Mouse (Mus musculus) heart, adult 11 months (tissue): ENCODE results near the gene Fgf22.

Experiments used
- DNase-seq: peaks from one replicate; pipeline ENCODE4 v3.0.0; 2022

The Fgf22 gene

DNA sequence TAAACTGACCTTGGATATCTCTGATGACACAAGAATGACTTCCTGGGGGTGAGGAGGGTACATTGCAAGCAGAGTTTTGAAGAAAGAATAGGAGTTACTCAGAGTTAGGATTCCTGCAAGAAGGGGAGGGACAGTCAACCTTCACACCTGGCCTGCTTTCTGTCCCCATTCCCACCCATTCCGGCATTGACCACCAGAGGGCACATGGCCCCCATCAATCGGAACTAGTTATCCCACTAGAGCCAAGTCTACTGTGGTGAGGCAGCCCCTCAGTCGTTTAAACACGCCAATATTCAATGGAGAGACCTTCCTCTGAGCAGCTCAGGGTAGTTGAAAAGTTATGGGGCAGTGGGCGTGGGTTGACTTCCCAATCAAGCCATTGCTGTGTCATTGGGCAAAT, 13.5 kb downstream of the Fgf22 start:
- DNase-seq: peak; percentile 97

DNA sequence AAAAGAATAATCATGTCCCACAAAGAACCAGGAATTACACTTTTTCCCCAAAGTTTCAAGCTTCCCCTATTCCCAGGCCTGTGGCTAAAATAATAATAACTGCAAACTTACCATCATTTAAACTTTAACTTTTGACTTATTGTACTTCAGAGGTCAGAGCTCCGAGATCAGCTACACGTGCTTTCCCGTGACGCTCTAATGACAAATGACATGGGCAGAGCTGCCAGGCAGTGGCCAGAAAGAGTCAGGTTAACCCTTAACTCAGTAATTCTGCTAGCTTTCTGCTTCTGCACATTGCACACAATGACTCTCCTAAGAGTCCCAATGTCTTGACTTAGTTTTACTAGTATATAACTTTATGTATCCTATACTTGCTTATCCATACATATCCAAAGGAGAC, 14.5 kb downstream of the Fgf22 start:
- no peak for DNase-seq

DNA sequence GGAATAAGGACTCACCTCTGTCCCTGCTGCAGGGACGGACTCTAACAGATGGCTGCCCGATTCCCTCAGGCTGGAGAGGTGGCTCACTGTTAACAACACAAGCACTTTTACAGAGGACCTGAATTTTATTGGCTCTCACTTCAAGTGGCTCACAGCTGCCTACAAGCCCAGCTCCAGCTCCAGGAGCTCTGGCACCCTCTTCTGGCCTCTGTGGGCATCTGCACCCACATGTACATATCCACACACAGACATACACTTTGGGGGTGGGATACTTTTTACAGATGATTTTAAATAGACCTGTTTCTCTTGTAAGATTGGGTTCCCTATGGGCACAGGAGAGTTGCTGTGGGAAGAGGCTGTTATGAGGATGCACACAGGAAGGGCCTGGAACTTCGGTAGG, 17.4 kb downstream of the Fgf22 start:
- DNase-seq: no peak

DNA sequence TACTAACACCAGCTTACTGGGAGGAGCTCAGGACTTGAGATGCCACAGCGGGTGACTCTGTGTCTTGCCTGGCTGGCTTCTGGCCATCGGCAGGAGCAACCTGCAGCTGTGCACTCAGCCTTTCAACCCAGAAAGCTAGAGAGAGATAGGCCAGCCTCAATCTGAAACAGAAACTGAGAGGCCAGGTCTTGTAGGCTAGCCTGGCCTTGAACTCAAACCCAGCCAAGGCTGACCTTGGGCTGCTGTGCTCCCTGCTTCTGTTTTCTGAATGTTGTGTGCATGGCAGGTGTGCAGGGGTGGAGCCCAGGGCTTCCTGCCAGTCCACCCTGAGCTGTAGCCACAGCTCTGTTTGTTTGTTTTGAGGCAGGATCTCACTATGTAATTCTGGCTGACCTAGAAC, 18.3 kb downstream of the Fgf22 start:
- no peak for DNase-seq

DNA sequence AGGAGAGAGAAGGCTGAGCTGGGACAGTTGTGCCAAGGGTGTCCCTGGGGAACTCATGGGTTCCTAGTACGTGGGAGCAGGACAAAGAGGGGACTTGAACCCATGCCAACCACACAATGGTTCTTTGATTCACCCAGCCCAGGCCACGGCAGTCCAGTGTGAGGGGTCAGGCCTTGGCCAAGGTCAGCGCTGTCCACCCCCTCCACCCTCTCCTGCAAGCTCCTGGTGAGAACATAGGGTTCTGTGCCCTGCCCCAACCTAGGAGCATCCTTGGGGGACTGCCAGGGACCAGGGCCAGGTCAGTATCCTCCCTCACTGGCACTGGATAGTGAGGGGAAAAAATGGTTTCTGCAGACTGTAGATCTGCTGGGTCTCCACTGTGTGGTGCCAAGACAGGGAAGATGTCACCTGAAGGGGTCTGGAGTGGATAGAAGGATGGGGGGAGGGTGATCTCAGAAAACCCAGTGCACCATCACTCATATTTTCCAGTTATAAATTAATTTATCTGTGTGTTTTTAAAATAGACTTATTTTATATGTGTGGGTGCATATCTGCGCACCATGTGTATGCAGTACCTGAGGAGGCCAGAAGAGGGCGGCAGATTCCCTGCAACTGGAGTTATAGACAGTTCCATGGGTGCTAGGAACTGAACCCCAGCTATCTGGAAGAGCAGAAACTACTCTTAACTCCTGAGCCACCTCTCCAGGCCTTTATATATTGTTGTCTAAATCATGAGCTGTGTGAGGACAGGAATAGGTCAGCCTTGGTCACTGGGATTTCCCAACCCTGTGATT, 19.8 kb downstream of the Fgf22 start:
- no peak for DNase-seq

DNA sequence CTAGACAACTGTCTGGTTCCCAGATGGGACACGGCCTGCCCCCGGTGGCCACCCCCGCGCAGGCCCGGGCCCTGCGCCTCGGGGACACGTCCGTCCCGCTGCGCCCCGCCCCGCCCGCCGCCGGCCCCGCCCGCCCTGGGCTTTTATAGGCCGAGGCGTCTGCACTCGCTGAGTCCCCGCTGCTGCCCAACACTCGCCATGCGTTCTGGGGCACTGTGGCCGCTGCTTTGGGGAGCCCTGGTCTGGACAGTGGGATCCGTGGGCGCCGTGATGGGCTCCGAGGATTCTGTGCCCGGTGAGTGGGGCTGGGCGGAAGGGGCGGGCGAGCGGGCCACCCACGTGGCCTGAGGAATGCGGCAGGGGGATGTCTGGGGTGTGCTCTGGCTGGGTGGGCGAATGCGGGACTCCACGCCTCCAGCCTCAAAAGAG, 22.2 kb downstream of the Fgf22 start, which contains the start of gene Fstl3:
Gene Fstl3, plus strand, starts transcription at position 170 of the 429 bp plus-strand sequence.
- DNase-seq: peak; percentile 96

DNA sequence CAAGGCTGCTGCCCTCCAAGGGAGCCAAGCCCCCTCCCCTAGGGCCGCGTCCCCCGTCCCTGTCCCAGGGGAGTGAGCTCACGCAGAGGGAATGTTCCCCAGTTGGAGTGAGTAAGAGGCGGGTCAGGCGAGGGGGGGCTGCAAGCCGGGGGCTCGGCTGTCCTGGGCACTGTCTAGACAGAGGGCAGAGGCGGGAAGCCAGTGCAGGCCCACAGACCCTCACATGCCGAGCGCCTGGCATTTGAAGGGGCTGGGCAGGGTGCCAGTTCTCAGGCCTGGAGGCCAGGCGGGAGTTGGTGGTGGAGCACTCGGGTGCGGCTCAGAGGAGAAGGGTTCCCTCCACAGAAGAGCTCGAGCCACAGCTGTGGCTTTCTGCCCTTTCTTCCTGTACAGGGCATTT, 23.1 kb downstream of the Fgf22 start:
- DNase-seq: peak; percentile 96

DNA sequence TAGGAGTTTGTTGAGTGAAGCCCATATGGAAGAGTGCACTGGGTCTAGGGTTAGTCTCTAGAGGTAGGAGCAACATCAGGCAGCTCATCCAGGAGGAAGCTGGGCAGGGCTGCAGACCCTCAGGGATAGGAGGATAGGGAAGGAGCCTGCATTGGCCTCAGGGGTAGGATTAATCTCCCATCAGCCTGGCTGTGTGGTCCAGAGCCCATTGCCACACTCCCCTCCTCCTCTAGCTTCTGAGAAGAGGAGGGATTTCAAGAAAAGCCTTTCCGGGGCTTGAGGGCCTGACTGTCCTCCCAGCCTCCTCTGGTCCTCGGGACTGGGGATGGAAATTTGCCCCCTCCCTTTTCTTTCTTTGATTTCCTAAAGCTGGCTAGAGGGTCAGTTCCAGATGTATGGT, 24.3 kb downstream of the Fgf22 start:
- DNase-seq: no peak

DNA sequence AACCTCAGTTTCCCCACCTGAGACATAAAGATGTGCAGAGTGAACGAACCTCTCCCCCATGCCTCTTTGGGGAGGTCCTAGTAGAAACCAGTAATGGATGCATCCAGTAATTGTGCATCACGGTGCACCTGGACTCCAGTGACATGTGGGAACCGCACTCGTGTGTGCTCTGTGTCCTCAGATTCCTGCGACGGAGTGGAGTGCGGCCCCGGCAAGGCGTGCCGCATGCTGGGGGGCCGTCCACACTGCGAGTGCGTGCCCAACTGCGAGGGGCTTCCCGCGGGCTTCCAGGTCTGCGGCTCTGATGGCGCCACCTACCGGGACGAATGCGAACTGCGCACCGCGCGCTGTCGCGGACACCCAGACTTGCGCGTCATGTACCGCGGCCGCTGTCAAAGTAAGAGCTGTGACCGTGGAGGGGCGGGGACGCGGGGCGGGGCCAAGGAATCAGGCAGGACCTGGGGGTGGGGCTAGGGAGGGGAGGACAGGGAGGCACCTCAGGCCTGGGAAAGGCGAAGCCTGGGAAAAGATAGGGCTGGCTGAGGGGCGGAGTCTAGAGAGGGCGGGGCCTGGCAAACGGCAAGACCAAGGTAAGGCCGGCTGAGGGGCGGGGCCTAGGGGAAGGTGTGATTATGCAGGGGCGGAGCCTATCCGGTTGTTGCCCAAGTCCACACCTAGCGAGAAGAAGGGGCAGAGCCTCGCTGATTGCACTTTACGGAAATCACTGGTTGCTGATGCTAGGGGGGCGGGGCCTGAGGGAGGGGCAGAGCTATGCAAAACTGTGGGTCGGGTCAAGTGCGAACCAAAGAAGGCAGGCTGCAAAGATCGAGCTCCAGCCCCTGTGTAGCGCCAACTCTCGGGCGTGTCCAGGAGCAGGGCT, 25.1 kb downstream of the Fgf22 start:
- peak; percentile 99 for DNase-seq

DNA sequence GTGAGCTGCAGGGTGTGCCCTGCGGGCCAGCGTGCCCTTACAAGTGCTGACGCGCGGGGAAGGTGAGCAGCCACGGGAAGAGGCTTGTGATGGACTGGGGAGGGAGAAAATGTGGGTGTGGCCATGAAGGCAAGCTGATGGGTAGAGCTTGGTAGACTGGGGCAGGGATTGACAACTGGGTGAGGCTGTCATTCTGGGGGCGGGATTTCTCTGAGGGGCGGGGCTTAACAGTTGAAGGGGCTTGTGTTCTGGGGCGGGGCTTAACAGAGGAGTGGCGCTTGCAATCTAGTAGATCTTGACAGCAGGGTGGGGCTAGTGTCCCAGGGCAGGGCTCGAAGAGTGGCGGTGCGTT, 25.8 kb downstream of the Fgf22 start:
- DNase-seq: no peak

DNA sequence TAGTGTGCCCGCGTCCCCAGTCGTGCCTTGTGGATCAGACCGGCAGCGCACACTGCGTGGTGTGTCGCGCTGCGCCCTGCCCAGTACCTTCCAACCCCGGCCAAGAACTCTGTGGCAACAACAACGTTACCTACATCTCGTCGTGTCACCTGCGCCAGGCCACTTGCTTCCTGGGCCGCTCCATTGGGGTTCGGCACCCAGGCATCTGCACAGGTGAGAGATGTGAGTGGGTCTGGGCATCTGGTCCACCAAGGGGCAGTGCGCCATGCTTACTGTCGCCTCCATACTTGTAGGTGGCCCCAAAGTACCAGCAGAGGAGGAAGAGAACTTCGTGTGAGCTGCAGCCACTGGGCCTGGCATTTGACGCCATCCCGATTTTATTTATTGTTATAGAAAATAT, 26.3 kb downstream of the Fgf22 start:
- no peak for DNase-seq

DNA sequence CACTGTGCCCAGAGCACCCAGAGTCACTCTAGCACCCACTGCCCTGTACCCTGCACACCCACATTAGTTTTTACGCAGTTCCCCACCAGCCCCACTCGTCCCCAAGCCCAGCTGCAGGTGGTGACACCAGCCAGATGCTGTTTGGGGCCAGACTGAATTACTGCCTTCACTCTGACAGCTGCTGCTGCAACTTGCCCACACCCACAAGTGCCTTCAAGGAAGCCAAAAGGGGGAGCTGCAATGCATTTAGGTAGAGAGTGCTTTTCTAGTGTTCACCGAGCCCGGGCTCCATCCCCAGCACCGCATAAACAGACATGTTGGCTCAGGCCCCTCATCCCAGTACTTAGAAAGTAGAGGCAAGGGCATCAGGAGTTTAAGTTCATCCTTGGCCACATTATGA, 27.1 kb downstream of the Fgf22 start:
- DNase-seq: no peak

DNA sequence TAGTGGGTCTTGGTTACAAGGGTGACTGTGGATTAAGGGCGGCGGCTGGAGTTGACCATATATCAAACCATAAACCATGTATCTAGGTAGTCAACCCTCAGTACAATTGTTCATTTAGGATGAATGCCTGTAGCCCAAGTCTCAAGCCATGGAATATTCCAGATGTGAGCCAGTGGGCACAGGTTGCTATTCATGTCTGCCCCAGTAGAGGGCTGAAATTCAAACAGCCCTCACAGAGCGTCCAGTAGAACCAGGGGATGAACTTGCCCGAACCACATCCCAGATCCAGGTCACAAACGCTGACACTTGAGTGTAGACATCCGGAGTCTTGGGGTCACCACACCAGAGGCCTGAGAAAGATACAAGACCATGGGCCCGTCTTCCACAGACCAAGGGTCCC, 28.2 kb downstream of the Fgf22 start:
- no peak for DNase-seq

DNA sequence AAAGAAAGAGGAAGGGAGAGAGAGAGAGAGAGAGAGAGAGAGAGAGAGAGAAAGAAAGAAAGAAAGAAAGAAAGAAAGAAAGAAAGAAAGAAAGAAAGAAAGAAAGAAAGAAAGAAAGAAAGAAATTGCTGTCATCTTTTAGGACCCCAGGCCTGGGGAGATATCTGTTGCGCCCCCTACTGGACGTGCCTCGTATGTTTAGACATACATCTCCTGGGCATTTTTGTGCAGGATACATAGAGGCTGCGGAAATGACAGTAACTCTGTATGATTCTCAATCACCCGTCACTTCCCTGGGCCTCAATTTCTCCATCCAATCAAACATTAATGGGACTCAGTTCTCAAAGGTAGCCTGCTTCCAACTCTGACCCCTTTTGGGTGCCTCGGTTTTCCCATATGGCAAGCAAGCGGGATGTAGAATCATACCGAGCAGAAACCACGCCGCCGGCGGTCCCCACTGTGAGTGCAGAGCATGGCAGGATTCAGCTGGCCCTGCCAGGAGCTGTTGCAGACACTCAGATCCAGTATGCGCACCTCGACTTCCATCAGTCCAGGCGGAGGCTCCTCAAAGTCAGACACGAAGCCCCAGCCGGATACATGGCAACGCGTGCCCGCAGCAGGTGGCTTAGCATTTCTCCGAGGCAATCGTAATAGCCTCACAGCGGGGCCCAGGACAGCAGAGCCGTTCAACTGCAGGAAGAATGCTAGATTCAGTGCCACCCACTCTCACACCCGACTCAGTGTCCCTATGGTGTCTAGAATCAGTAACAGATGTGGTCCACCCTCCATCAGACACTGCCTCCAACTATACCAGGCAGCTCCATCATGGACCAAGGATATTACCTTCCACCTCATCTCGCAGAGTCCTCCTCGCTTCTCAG, 29.3 kb downstream of the Fgf22 start:
- peak; percentile 86 for DNase-seq

DNA sequence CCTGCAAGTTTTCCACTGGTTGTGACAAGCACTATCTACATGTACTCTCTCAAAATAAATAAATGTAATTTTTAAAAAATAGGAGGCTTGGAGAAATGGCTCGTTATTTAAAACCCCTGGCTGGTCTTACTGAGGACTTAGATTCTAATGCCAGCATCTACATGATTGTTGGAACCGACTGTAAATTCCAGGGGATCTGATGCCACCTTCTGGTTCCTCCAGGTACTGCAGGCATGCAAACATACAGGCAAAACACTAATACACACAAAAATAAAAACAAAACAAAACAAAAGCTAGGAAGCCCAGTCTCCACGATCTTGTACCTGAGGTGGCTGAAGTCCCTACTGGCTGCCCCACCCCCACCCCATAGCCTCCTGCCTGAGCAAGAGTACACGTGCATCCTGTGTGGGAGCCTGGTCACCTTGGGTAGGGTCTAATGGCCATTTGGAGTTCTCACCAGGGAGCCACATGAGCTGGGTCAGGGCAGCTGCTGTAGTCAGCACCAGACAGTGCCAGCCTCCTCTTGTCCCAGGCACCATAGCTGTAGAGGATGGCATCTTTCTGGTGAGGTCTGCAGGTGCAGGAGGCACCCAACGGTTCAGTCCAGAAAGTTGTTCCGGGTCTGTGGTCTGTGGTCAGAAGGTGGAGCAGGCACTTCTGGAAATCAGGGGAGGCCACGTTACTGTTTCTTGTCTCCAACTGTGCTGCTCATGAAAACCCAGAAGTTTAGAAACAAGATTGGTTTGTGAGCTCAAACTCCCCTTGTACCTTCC, 33.7 kb downstream of the Fgf22 start:
- DNase-seq: peak; percentile 92

DNA sequence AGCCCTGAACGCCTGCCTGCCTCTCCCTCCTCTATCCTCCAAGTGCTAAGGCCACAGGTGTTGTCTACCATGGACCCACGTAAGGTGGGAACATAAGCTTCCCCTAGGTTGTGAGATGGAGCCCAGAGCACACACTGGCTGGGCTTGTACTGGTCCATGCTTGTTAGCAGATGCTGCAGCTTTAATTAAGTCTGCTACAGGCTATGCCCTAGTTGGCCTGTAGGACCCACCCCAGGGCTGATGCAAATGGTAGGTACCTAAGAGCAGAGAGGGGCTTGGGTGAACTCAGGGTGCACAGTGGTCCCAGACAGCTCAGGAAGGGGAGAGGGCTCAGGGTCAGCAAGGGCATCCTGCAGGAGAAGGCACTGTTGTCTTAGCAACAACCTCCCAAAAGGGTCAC, 34.7 kb downstream of the Fgf22 start:
- DNase-seq: peak; percentile 91

DNA sequence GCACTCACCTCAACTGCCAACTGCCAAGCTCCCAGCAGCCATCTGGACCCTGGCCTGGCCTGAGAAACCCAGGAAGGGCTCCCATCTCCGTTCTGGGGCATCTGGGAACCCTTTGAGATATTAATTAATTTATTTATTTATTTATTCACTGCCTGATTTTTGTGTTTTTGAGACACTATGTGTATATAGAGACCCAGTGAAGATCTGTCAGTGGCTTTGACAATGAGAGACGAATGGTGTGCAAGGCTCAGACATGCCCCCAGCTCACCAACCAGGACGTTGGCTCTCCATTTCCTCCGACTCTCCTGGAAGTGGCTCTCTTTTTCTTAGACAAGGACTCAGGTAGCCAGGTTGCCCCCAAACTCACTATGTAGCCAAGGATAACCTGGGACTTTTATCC, 36.0 kb downstream of the Fgf22 start, which contains the start of gene Prss57:
Gene Prss57, minus strand, starts transcription at position 101 of the 400 bp plus-strand sequence.
- DNase-seq: peak; percentile 83

DNA sequence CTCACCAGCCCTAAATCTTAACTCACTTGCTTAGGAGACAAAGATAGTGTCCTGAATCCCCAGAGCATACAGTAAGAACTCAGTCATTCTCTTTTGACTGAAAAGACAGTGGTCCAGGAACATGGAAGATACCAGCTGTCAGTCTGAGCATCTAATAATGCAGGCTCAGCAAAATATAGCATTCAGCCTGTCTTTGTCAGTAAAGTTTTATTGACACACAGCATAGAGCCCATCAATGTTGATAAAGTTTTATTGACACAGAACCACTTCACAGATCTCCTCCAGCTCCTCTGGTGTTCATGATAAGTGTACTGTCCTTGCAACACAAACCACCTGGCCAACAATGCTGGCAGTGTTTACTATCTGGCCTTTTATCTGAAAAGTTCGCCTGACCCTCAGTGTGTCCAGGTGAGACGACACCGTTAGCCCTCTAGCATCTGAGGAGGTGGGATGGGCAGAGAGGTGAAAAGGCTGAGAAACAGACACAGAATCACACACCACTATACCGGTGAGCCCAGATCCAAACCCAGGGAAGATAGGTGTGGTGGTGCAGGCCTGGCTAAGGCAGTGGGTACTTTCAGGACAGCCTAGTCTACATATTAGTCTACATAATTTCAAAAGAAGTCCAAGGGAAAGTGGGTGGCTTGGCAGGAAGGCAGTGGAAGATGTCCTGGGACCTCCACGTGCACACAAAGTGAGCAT, 37.6 kb downstream of the Fgf22 start:
- peak; percentile 92 for DNase-seq

DNA sequence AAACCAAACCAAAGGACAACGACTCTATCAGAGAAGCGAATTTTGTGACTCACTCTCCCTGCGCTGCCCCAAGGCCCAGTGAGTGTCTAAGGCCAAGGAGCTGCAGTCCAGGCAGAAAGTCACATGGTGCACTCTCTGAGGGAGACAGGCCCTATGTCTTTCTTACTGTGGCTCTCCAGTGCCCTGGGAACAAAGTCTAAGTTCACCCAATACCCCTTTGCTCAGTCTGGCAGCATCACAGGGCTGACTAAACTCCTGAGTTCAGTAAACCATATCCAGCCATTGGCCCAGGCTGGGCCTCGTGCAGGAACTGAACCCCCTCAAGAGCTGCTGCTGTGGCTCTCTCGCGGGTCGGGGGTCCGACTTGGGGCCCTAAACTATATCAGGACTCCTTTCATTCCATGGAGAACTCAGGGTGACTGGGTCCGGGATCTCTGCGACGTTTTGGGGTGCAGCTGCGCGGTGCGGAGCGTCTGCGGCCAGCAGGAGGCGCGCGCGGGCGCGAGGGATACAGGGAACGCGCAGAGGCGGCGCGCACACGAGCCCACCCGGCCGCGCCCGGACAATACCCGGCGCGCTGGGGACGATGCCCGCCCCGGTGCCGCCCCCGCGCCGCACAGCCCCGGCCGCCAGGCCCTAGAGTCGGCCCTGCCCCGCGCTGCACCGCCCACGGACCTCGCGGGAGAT, 38.3 kb downstream of the Fgf22 start, which contains the start of gene Palm:
Gene Palm, plus strand, starts transcription at position 522 of the 687 bp plus-strand sequence.
- peak; percentile 99 for DNase-seq

DNA sequence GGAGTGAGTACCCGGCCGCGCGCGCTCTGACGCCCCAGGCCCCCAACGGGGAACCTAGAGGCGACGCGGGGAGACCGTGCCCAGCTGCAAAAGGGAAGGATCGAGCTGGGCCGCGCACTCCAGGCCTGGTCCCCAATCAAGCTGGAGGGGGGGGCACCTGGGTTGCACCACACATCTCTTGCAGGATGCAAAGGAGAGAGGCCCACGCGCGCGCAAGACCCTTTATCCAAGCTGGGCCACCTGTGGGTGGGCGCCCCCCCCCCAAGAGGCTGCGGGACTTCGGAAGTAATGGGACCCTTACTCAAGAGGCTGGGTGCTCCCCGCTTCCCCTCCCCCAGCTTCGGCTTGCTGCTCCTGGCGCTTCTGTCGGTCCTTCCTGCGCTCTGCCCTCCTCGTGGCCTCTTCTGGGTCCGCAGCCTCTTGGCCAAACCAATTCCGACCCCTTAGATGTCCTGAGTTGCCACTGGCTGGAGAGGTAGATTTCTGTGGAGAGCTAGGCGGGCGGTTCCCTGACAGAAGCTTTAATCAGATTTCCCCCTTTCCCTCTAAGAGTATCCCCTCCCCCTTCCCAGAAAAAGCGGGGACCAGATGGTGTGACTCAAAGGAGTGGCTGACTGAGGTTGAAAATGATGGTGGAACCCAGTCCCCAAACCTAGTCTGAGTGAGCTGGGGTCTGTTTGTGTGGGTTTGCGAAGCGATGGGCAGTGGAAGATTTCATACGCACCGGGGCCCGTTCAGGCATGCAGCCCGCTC, 39.0 kb downstream of the Fgf22 start:
- DNase-seq: no peak
